Comparison of ENCODE assay signal across 12 mouse cellular contexts in the genomic region with DNA sequence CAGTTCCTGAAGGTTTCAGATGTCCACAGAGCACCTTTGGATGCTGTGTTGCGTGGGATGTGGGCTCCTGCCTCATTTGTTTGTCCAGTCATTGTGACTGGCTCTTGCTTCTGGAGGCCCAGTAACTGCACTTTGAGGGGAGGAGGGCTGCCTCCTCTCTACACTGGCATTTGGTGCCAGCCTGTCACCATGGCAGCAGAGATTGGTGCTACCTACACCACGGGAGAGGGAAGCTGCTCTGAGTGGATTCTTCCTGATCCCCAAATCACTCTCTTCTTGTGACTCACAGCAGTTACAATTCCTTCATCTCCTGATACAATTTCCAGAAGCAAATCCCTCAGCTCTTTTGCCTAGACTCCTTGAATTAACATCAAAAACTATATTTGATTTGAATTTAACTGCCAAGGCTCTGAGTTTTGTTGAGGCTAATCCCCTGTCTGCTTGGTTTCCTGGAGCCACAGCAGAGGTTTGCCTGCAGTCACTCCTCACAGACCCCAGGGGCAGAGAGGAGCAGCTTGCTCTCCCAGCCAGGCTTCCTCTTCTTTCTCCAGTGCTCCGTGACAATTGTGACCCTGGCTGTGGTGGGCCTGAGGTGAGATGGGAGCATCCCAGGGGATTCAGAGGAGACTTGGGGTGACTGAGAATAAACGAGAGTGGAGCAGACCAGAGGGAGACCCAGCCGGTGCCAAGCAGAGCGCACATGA.
DNase-seq lines count a peak whose midpoint lies in the region; ATAC-seq and TF ChIP-seq lines count a peak whose summit lies in the region.
"Had no signal": no experiment of that assay in that cellular context is flagged by ENCODE, and none has a peak within 500 bp of the region (broad histone marks: within the 10 kb centered on the region; RNA-seq: fewer than 3 reads in every experiment).

No protein-coding gene starts in this region.

- peak; percentile 48 for DNase-seq in hindbrain, postnatal 0 days (ENCODE audit: low spot score)
- no peak for DNase-seq in hindbrain, embryonic 10.5 days (ENCODE audit: low spot score)
- DNase-seq in right cerebral cortex, adult 2 months (ENCODE audit: low spot score in 2 of 2): peak; percentile 60 to 61
- no peak for DNase-seq in right cerebral cortex, postnatal 14 days
- DNase-seq in brain, adult 2 months (ENCODE audit: low read depth, low spot score): peak; percentile 87
- DNase-seq in right cerebral cortex, postnatal 25 days: peak; percentile 42
- DNase-seq: adrenal gland, postnatal 25 days; heart, adult 18-20 months; heart, postnatal 14 days; kidney, adult 8-10 months had no signal

- H3K27me3 ChIP-seq in hindbrain, postnatal 0 days (ENCODE audit: insufficient read depth, low read length): no peaks in the 10 kb centered on the region
- peaks cover 5% of the 10 kb centered on the region; the same call in 1 of the 2 replicates for H3K27me3 ChIP-seq in hindbrain, embryonic 10.5 days (ENCODE audit: insufficient read depth, poor library complexity, severe bottlenecking)

- peak; percentile 55; the same call in 1 of the 2 replicates for ATAC-seq in hindbrain, postnatal 0 days
- ATAC-seq in erythroblast, adult 5-6 weeks (replicated peaks; ENCODE audit: low FRiP score, poor library complexity, severe bottlenecking): no peak

- 0 out of 2 replicates have a peak, but pooled peaks cover 5% of the 10 kb centered on the region for H3K4me1 ChIP-seq in hindbrain, postnatal 0 days (ENCODE audit: insufficient read depth, low read length)
- peaks cover 10% of the 10 kb centered on the region for H3K4me1 ChIP-seq in hindbrain, embryonic 10.5 days (replicated peaks)

- H3K4me3 ChIP-seq in hindbrain, postnatal 0 days (ENCODE audit: low read length): no peak overlapping the region
- H3K4me3 ChIP-seq in hindbrain, embryonic 10.5 days: no peak overlapping the region

- H3K27ac ChIP-seq in hindbrain, postnatal 0 days: no peak overlapping the region
- H3K27ac ChIP-seq in hindbrain, embryonic 10.5 days: no peak overlapping the region
- H3K27ac ChIP-seq: macrophage had no signal

- H3K9me3 ChIP-seq in hindbrain, postnatal 0 days (ENCODE audit: low read length): no peaks in the 10 kb centered on the region
- H3K9me3 ChIP-seq in hindbrain, embryonic 10.5 days: no peaks in the 10 kb centered on the region

- 0 out of 2 replicates have a peak, but pooled peaks have one; percentile 34 for TF ChIP-seq CTCF in hindbrain, postnatal 0 days (IDR thresholded peaks at IDR 0.05; ENCODE audit: low read depth)

- no peak overlapping the region for H3K9ac ChIP-seq in hindbrain, postnatal 0 days (replicated peaks; ENCODE audit: low read length)

- 54% methylated on average over 6 of the region's 6 CpGs for WGBS in hindbrain, postnatal 0 days
- 55% methylated on average over 6 of the region's 6 CpGs for WGBS in hindbrain, embryonic 10.5 days

- no peaks in the 10 kb centered on the region for H3K36me3 ChIP-seq in hindbrain, postnatal 0 days (ENCODE audit: insufficient read depth, low read length)
- H3K36me3 ChIP-seq in hindbrain, embryonic 10.5 days: no peaks in the 10 kb centered on the region

- no peak overlapping the region for H3K4me2 ChIP-seq in hindbrain, postnatal 0 days (ENCODE audit: low read depth, low read length)

Comparison
In these comparisons a context has a peak if more than half of its experiments do, and no peak if none do; other contexts are left out.
1. DNase-seq: peak in hindbrain, postnatal 0 days (single experiment), right cerebral cortex, adult 2 months (2 of 2), brain, adult 2 months (single experiment) and right cerebral cortex, postnatal 25 days (single experiment); none in hindbrain, embryonic 10.5 days (single experiment) and right cerebral cortex, postnatal 14 days (single experiment).